Mouse (Mus musculus) ES-Bruce4 (cell line): ENCODE measurements around the gene Cenps.

Experiments
- EP300 ChIP-seq: IDR thresholded peaks from 2 replicates; pipeline ENCODE4 v1.6.1; 2011; ENCODE audit warnings: low read depth, low read length; ENCODE audit not compliant: insufficient read depth
- POLR2A ChIP-seq: IDR thresholded peaks from one replicate; pipeline ENCODE4 v1.8.1; 2011; ENCODE audit warnings: low read length; ENCODE audit not compliant: insufficient read depth

DNA sequence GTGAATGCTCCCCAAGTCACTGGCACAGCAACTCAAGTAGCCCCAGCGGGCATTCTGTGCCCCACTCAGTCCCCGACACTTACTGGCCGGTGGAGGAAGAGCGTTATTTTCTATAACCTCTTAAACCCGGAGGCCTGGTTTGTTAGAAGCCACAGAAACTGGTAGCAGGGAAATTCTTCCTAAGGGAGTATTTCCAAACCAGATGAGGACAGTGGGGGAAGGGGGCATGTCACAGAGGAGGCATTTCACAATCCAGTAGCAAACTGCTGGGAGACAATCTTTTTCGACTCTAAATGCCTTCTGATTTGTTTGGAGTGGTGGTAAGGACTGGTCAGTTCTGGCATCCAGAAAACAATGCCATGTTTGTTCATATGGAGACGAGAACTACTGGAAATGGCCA lies 41.7 kb upstream of the Cenps start:
- no peak for TF ChIP-seq POLR2A
- TF ChIP-seq EP300: no peak
